Mouse (Mus musculus): ENCODE results near the gene Lrmda.

The Lrmda gene

GRCm38 (mm10) chr14:22719968-22720367, 700.5 kb downstream of the Lrmda start:
- DNase-seq (ENCODE audit: extremely low spot score) = no peak

DNA sequence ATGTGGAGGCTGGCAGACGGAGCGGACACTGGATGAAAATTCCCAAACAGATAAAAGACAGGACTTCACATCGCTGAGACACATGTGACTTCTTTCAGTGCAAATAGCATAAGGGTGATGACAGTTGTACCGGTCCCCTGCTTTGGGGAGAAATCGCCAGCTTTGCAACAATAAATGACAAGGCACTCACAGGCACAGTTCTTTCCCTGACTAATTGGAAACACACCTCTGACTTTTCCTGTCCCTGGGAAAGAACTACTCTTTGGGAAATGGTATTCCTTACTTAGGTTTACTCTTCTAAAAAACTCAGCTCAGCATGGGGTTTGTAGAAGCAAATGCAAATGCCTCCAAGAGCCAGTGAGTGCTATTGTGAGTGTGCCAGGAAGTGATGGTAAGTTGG, 702.3 kb downstream of the Lrmda start:
- DNase-seq (ENCODE audit: extremely low spot score) = peak; percentile 16

- no peak for DNase-seq (ENCODE audit: extremely low spot score)
Measured at GRCm38 (mm10) chr14:22727548-22727947, 708.0 kb downstream of the Lrmda start.

- DNase-seq (ENCODE audit: extremely low spot score) = no peak
Measured at GRCm38 (mm10) chr14:22728611-22729223, 709.2 kb downstream of the Lrmda start.

GRCm38 (mm10) chr14:22738603-22739002, 719.1 kb downstream of the Lrmda start:
- peak; percentile 3 for DNase-seq (ENCODE audit: extremely low spot score)

DNA sequence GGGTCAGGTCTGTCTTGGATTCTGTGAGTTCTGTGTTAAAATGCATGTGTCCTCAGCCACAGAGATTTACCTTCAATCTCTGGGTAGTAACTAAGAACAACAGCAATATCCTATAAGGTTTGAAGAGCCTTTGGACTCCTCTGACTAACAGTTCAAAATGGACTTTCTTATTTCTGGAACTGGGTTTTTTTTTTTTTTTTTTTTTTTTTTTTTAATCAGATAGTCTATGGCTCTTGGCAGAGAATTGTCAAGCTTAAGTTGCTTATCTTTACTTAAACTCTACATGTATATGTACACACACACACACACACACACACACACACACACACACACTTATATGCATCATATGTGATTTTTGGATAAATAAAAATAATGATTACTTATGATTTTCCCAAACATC, 723.0 kb downstream of the Lrmda start:
- DNase-seq (ENCODE audit: extremely low spot score) = no peak

DNA sequence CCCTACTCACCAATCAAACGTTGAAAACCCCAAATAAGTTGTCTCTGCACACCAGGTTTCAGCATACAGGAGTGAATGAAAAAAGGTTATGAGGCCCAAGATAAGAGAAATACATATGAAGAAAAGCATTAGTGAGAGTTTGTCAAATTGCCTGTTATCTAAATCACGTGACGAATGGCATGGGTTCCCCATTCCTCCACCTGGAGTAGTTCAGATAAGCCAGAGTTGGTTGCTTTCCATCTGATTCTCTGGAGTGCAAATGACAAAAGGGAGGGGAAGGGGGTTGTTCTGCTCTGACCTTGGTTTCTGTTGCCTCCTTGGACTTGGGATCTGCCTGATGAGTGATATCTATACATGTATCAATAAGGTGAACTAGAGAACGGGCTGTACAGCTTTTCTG, 723.8 kb downstream of the Lrmda start:
- DNase-seq (ENCODE audit: extremely low spot score) = no peak

GRCm38 (mm10) chr14:22744701-22745100, 725.2 kb downstream of the Lrmda start:
- DNase-seq (ENCODE audit: extremely low spot score) = peak; percentile 22

GRCm38 (mm10) chr14:22745263-22745881, 725.9 kb downstream of the Lrmda start:
- DNase-seq (ENCODE audit: extremely low spot score) = no peak

GRCm38 (mm10) chr14:22745882-22746480, 726.5 kb downstream of the Lrmda start:
- DNase-seq (ENCODE audit: extremely low spot score) = peak; percentile 54

- DNase-seq (ENCODE audit: extremely low spot score) = no peak
Measured at GRCm38 (mm10) chr14:22747816-22748215, 728.3 kb downstream of the Lrmda start.

DNA sequence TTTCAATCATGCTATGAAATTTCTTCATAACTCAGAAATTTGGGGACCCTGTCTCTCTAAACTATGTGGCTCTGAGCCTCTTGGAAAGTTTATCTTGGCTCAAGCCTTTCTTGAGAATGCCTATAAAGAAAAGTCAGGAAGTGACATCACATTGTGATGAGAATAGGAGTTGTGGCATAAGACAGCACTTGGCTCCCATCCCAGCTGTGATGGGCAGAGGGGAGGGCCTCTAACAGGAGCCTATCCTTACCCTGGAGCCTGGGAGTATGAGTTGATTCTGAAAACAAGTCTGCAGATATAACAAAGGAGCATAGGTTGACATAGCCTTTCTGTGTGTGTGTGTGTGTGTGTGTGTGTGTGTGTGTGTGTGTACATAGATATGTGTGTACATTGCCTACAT, 730.9 kb downstream of the Lrmda start:
- DNase-seq (ENCODE audit: extremely low spot score) = no peak

DNA sequence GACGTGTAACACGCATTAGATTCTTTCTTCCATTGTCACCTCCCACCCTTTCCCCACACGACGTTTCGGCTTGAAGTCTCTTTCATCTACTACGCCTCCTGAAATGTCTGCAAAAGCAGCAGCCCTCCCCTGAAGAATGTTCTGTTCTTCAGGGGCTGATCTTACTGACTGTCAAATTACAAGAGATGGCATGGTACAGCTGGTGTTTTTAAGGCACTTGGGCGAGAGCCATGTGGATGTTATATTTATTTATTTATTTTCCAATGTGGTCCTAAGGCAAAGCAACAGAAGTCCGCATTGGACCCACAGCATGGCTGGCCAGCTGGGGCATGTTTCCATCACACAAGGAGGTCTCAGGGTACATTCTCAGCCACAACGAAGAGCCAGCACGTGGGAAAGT, 731.8 kb downstream of the Lrmda start:
- DNase-seq (ENCODE audit: extremely low spot score) = no peak

DNA sequence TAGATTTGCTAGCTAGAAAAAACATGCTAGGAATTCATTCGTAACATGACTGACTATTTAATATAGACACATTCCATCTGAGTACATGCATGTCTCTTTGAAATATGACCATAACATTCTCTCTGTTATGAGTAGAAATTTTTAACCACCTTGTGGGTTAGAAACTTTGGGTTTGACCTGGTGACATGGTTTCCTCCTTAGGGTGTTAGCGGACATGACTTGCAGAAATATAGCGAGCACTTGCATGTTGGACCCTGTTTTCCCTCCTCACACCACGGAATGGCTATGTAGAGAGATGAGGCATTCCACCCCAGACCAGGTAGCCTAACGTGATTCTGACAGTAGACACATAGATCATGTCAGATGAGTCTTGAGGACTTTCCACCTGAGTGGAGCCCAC, 735.1 kb downstream of the Lrmda start:
- no peak for DNase-seq (ENCODE audit: extremely low spot score)

- no peak for DNase-seq (ENCODE audit: extremely low spot score)
Measured at GRCm38 (mm10) chr14:22757493-22757892, 738.0 kb downstream of the Lrmda start.

- no peak for DNase-seq (ENCODE audit: extremely low spot score)
Measured at GRCm38 (mm10) chr14:22759216-22759615, 739.7 kb downstream of the Lrmda start.

GRCm38 (mm10) chr14:22759673-22760072, 740.2 kb downstream of the Lrmda start:
- peak; percentile 44 for DNase-seq (ENCODE audit: extremely low spot score)

DNA sequence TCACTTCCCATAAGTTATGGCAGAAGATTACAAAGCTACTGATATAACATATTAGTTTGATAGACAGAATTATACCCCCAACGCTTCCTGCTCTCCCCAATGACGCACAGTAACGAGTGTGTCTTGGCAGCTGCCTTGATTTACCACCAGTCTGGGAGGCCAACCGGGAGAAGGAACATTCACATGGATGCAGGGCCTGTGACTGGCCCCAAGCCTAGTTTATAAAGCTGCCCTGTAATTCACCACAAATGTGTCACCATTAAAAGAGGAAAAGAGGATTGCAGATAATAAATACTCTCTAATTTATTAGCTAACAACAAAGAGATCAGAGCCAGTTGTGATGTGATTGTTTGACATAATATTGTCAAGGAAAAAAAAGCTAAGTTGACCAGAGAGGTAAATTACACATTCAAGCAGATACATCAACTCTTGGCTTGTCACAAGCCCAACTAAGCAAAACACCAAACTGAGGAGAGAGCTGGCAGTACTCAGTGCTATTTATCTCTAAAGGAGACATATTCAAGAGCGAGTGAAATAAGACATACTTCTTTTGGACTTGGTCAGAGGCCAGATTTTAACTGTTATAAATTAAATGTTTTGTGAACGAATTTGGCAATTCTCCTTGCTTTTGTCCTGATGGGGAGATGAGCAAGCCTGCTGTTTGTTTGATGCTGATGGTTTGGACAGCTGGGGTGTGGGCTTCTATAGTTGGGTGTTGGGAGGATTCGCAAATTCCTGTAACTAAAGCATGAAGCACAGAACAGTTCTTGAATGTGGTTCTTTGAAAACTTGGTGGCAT, 740.9 kb downstream of the Lrmda start:
- peak; percentile 29 for DNase-seq (ENCODE audit: extremely low spot score)

- DNase-seq (ENCODE audit: extremely low spot score) = no peak
Measured at GRCm38 (mm10) chr14:22781709-22782108, 762.2 kb downstream of the Lrmda start.

GRCm38 (mm10) chr14:22782365-22782764, 762.9 kb downstream of the Lrmda start:
- DNase-seq (ENCODE audit: extremely low spot score) = no peak

DNA sequence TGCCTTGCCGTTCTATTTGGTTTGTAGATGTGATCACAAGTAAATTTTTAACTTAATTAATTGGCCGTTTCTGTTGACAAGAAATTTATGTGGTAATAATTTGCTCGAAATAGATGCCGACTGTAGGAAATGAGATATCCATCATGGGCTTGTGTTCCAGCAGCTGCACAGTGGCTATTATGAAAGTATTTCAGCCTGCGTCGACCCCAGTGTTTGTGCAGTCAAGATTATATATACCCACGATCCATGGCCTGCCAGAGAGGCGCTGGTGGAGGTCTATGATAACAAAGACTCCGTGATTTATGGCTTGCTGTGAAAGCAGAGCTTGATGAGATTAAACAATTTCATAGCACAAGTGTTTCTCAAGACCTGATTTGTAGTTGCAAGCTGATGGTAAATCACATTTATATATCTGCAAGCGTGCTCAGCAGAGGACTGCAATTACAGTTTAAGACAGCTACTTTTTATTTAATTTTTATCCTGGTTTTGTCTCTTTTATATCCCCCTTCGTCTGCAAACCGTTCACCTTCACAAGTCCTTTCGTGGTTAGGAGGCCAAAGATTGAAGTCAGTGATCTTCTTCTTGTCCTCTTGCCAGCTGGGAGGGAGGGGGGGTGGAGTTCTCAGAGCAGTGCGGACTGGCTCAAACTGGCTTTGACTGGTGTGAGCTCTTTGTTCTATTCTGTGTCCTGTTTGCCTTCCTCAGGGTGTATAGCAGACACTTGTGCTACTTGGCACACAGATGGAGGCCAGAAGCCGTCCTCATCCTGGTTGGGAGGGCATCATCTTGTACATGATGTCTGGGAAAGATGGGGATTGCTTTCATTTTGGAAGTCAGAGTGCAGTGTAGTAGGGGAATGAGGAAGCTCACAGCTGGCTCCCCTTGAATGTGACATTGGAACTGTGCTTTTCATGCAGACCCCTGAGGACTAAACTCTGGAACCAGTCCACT, 764.0 kb downstream of the Lrmda start:
- peak; percentile 64 for DNase-seq (ENCODE audit: extremely low spot score)
